Mouse (Mus musculus) heart, embryonic 11.5 days (tissue): ENCODE measurements at regions not wholly inside any gene's neighbourhood (a gene's known extent, or its start where the extent isn't known, plus 50 kb on each side); places are given as distances from the start of the nearest gene placed in this dataset.

Experiments
- ATAC-seq: fragments of 200-750 bp; cut with Nextera tagmentation; replicated peaks from 2 replicates; pipeline ENCODE4 v1.8.0; 2017; ENCODE audit warnings: moderate library complexity; ENCODE audit not compliant: insufficient number of reproducible peaks, low FRiP score, low TSS enrichment
- H3K27ac ChIP-seq: fragments of 300-500 bp; sonication (generic); 2 replicates; pipeline ENCODE4 v1.5.1; 2014; ENCODE audit warnings: mild to moderate bottlenecking, low read depth, low read length
- H3K27me3 ChIP-seq: fragments of 300-500 bp; sonication (generic); 2 replicates; pipeline ENCODE4 v1.6.1; 2014; ENCODE audit warnings: mild to moderate bottlenecking, low read length, mixed read lengths; ENCODE audit not compliant: control insufficient read depth, insufficient read depth
- H3K36me3 ChIP-seq: fragments of 300-500 bp; sonication (generic); 2 replicates; pipeline ENCODE4 v1.6.1; 2014; ENCODE audit warnings: mild to moderate bottlenecking, low read length, moderate library complexity, mixed read lengths; ENCODE audit not compliant: control insufficient read depth, insufficient read depth
- H3K4me1 ChIP-seq: fragments of 300-500 bp; sonication (generic); 2 replicates; pipeline ENCODE4 v1.6.1; 2014; ENCODE audit warnings: low read length; ENCODE audit not compliant: control insufficient read depth, insufficient read depth
- H3K4me2 ChIP-seq: fragments of 300-500 bp; sonication (generic); 2 replicates; pipeline ENCODE4 v1.6.1; 2014; ENCODE audit warnings: mild to moderate bottlenecking, moderate library complexity
- H3K4me3 ChIP-seq: fragments of 300-500 bp; sonication (generic); 2 replicates; pipeline ENCODE4 v1.5.1; 2014; ENCODE audit warnings: low read depth, low read length
- H3K9ac ChIP-seq: fragments of 300-500 bp; sonication (generic); 2 replicates; pipeline ENCODE4 v1.6.1; 2014; ENCODE audit warnings: mild to moderate bottlenecking, low read depth, low read length, moderate library complexity
- H3K9me3 ChIP-seq: fragments of 300-500 bp; sonication (generic); replicated peaks from 2 replicates; pipeline ENCODE4 v1.6.1; 2016; ENCODE audit warnings: low read length; ENCODE audit not compliant: control insufficient read depth
- WGBS: fragments of 180-500 bp; shearing (Covaris S2); extraction: QIAGEN DNeasy Blood & Tissue Kit; methylation state at CpG from one replicate; pipeline ENCODE4 v1.1.7; 2014; ENCODE audit not compliant: insufficient replicate concordance; 5-methylcytosine and 5-hydroxymethylcytosine counted together

DNA sequence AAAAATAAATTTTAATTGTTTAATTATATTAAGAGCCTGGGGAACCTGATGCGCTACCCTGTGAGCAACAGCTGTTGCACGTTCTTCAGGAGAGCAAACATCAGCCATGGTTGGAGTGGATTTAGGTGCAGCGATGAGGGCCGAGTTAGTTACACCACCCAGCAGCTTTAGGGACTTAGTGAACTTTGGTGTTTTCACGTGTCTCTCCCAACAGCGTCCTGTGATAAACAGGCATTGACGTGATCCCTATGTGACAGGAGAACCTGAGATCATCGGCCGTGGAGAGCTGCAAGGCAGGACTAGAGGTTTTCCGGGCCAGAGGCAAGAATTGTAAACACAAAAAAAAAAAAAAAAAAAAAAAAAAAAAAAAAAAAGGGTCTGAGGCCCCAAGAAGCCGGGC is 52.1 kb upstream of the Foxq1 start:
- no peak overlapping the region for H3K9ac ChIP-seq
- H3K4me3 ChIP-seq: no peak overlapping the region
- no peaks in the 10 kb centered on the region for H3K27me3 ChIP-seq
- H3K9me3 ChIP-seq: no peaks in the 10 kb centered on the region
- H3K27ac ChIP-seq: no peak overlapping the region
- 67% methylated on average over 11 of the region's 11 CpGs for WGBS
- no peak for ATAC-seq
- no peak overlapping the region for H3K4me2 ChIP-seq
- no peaks in the 10 kb centered on the region for H3K4me1 ChIP-seq
- H3K36me3 ChIP-seq: no peaks in the 10 kb centered on the region

- WGBS: 82% methylated on average over 6 of the region's 7 CpGs
These were observed 51.6 kb upstream of the Foxq1 start for GRCm38 (mm10) chr13:31504316-31504715.

GRCm38 (mm10) chr13:31505386-31505785 is 50.5 kb upstream of the Foxq1 start:
- ATAC-seq: no peak
- Histone ChIP-seq H3K27ac (no peak overlapping the region), H3K9me3 (no peaks in the 10 kb centered on the region), H3K4me3 (no peak overlapping the region), H3K4me1 (no peaks in the 10 kb centered on the region), H3K4me2 (no peak overlapping the region), H3K27me3 (no peaks in the 10 kb centered on the region), H3K36me3 (no peaks in the 10 kb centered on the region), H3K9ac (no peak overlapping the region)
- 76% methylated on average over 10 of the region's 10 CpGs for WGBS

More at GRCm38 (mm10) chr13:31504316-31504715, 51.6 kb upstream of the Foxq1 start:
- Histone ChIP-seq H3K9ac (no peak overlapping the region), H3K27me3 (no peaks in the 10 kb centered on the region), H3K4me1 (no peaks in the 10 kb centered on the region), H3K9me3 (no peaks in the 10 kb centered on the region), H3K27ac (no peak overlapping the region), H3K4me2 (no peak overlapping the region), H3K36me3 (no peaks in the 10 kb centered on the region), H3K4me3 (no peak overlapping the region)
- no peak for ATAC-seq
